Mouse (Mus musculus) adrenal gland, adult (tissue): ENCODE data around the gene Traf3.

Source experiments
- DNase-seq, 2 experiments: peaks; one replicate each; pipeline ENCODE4 v3.0.0; 2022 to 2023; ENCODE audit warnings: low spot score in 1 of 2; ENCODE audit not compliant: inconsistent age in 2 of 2

The Traf3 gene

DNA sequence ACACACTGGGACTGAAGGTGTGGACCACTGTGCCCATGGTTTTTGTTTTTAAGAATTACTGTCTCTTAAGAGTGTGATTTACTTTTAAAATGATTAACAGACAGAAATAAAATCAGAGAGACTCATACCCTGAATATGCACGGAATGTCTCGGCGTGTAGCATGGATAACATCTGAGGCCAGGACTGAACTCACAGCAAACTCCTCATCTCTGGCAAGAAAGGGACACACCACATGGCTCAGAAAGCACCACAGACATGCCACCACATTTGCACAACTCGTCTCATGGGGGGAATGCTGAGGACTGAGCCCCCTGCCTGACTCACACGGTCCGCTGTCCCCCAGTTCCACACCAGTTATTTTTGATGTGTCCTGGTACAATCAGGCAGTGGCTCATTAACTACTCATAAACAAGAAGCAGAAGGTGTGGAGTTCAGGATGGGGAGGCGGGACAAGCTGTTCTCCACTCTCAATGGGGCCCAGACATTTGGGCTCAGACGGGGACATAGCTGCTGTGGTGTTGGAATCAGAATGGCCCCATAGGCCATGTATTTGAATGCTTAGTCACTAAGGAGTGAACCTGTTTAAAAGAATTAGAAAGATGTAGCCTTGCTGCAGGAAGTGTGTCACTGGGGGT is 137.7 kb downstream of the Traf3 start:
- no peak for DNase-seq

DNA sequence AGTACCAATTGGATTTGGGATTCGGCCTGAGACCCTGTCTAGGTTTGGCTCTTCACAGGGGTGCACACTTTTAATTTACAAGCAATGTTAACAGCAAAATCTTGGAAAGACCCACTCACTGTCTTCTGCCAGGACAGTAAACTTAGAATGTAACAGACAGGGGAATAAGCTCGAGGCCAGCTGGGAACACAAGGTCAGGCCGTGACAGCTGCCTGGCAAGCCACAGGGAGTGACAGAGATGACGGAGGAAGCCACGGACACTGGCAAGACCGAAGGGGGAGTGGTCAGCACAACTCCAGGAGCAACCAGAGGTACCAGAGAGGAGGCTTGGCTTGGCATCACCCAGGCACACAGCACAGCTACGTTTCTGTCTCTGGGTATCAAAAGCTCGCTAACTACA is 140.7 kb downstream of the Traf3 start:
- peak; percentile 88 to 92 for DNase-seq

DNA sequence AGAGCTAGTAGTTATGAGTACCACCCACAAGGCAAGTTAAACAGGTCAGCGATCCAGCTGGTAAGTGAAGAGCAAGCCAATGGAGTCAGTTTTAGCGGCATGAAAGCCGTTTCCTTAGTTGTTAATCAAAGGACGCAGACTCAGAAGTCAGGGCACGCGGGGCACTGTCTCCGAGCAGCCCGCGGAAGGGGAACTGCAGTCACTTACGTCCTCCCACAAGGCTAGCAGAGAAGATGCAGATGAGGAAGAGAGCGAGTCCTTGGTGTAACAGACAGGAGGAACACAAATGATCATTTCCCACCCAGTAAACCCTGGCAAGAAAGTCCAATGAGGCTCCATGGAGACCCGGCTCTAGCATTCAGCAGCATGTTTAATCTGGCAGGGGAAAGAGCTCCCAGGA is 143.1 kb downstream of the Traf3 start:
- DNase-seq = no peak

DNA sequence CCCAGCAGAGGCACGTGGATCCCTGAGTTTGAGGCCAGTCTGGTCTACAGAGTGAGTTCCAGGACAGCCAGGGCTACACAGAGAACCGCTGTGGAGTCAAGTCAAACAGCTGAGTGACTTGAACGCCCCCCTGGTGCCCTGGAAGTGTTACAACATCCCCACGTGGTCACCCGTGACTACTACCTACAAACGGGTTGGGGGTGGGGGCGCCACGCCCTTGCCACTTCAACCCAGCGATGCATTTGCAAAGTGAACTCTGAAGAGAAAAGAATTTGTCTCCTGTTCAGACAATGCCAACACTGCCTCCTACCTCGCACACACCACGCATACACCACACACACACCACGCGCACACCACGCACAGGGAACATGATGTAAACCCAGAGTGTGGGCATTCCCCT is 143.8 kb downstream of the Traf3 start:
- no peak for DNase-seq

DNA sequence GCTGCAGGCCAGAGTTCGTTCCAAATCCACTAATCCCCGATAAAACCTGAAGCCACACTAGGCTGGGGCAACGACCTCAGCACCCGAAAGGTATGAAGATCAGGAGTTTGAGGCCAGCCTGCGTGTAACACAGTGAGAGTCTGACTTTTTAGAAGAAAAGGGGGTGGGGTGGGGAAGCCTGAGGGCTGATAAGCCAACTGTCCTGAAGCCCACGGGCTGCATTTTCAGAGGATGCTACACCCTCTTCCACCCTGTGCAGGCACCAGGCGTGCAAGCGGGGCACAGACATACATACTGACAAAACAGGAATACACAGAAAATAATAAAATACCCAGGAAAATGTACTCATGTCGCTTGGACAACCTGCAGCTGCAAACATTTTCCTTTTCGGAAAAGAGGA is 145.6 kb downstream of the Traf3 start:
- DNase-seq = no peak

DNA sequence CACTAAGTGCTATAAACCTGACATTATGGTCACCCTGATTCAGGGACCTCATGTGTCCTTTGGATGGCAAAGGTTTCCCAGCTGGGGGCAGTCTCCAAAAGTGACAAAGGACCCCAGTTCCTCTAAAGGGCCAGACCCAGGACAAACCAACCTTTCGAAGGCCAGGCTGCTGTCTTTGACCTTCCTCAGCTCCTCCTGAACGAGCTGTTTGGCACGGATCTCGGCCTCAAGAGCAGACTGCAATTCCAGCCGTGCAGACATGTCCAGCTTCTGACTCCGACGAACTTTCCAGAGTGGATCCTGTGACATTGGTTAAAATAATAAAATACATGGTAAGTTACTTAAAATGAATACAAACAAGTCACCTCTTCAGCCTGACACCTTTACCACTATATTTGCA is 148.1 kb downstream of the Traf3 start:
- peak; percentile 47 to 62 for DNase-seq
